Mouse (Mus musculus) layer of hippocampus, adult 11-12 months (tissue): ENCODE measurements around the gene Art4.

Experiments
- DNase-seq: peaks from one replicate; pipeline ENCODE4 v3.0.0; 2022; ENCODE audit warnings: low spot score

Art4 gene

DNA sequence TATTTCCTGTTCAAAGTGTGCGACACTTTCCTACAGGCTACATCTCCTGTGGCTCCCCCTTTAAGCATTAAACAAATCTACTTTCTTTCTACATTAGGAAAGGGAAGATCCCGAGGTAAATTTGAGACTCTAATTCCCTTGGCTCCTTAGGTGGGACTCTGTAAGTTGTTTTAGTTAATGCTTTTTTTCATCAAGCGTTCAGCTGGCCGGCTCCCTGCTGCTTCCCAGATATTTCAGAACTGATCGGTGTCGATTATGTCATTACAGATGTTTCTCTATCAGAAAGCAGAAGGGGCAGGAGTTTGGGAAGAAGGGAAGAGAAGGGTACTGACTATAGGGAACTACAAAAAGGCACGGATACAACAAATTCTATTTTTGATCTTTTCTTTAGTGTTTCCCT lies 30.4 kb downstream of the Art4 start:
- no peak for DNase-seq

- DNase-seq, result no peak
Observed at GRCm38 (mm10) chr6:136824987-136825386, 32.5 kb downstream of the Art4 start.

GRCm38 (mm10) chr6:136821086-136821485 lies 36.4 kb downstream of the Art4 start:
- no peak for DNase-seq

DNA sequence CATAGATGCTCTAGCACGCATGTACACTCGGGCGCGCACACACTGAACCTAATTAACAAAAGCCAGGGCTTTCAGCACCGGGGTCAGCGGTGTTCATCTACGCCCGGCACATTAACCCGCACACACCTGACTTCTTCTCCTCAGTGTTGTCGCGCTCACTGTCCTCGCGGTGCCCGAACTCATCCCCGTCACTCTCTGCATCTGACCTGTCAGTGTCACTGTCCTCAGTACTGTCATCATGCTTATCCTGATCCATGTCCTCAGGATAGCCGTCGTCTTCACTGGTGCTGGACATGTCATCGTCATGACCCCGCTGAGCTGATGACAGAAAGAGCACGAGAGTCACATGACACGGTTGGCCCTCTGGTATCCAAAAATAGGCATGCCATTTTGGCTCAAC lies 37.2 kb downstream of the Art4 start:
- DNase-seq, result no peak

- peak; percentile 89 for DNase-seq
Observed at GRCm38 (mm10) chr6:136817549-136817948, 40.0 kb downstream of the Art4 start.

- no peak for DNase-seq
Observed at GRCm38 (mm10) chr6:136816826-136817225, 40.7 kb downstream of the Art4 start.

- no peak for DNase-seq
Observed at GRCm38 (mm10) chr6:136815381-136815780, 42.2 kb downstream of the Art4 start.

- no peak for DNase-seq
Observed at GRCm38 (mm10) chr6:136813117-136813516, 44.4 kb downstream of the Art4 start.

DNA sequence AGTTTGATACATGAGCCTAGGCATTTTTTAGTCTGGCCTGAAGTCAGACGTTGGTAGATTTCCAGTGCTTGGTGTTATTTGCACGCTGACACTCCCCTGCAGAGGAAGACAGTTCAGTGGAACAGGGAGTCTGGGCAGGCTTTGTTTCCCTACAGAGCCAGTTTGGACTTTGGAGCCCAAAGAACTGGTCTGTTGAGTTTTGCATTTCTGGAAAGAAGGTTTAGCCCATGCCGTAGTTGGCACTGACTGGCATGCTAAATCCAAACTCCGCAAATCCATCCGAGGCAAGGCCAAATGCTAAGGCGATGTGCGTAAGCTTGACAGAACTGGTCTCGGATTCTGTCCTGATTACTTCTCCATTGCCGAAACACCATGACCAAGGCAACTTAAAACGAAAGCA lies 46.3 kb downstream of the Art4 start:
- no peak for DNase-seq

DNA sequence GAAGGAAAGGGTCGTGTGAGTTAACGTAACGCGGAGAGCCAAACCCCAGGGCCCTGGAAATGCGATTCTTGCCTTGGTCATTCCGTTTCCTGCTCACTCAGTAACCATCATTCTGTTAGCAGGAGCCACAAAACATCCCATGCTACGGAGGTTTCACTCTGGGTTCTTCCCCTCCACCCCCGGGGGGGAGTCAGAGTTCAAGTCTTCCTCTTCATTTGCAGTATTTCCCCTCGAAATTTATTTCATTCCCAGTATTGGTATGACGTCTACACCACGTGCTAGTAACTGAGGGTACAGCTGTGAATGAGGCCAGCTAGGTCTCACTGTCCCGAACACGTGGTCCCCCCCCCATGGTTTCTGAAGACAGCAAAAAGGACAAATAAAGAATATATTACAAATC lies 47.9 kb downstream of the Art4 start:
- no peak for DNase-seq

DNA sequence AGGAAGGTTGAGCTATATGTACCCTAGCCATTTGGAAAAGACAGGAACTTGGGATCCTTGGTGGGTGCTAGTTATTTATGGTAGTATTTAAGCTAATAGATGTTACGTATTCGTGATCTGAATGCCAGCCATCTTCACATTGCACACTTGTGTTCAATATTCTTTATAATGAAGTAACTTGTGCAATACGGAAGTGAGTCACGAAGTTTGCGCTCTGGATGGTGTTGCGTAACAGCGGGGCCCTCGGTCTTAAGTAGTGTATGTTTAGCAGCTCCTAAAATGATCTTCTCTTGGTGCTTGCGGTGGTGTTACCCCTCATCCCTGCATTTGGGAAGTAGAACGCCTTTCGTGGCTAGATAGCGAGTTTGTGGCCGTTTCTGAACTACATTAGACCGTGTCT lies 48.5 kb downstream of the Art4 start:
- no peak for DNase-seq

DNA sequence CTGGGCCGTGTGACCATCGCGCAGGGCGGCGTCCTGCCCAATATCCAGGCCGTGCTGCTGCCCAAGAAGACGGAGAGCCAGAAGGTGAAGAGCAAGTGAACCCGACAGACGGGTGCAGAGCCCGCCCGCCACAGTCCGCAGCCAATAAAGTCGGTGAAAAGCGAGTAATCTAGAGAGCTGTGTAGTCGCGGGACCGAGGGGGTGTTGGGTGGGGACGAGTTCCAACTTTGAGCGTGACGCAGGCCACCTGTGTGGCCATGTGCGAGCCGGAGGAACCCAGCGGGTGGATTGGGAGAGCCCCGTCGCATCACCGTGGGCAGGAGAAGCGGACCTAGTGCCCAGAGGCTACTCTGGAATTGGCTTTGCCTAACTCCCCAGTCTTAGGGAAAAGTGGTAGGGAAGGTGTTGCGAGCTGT lies 48.9 kb downstream of the Art4 start:
- DNase-seq, result peak; percentile 55

GRCm38 (mm10) chr6:136808014-136808417 lies 49.5 kb downstream of the Art4 start, which contains the start of gene H2afj:
Gene H2afj (plus strand): TSS chr6:136808244.
- DNase-seq, result peak; percentile 99

DNA sequence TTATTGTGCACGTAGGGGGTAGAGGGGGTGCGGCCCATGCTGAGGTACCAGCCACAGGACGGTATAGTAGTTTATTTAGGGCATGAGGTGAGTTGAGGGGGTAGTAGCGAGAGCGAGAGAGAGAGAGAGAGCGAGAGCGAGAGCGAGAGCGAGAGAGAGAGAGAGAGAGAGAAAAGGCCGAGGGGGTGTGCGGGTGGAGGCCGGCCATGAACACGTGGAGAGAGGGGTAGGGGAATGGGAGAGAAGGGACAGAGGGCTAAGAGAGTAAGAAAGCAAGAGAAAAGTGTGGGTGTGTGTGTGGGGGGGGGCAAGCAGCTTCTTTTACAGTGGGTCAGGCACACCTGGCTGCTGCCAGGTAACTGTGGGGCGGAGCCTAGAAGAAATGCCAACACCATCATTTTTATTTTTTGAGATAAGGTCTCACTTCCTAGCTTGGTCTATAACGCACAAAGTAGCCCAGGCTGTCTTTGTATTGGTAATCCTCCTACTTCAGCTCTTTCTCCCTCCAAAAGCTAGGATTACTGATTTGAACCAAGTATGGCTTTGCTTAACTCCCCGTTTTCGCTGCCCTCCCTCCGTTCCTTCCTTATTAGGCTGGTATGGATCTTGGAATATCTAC lies 50.0 kb downstream of the Art4 start:
- DNase-seq, result no peak

DNA sequence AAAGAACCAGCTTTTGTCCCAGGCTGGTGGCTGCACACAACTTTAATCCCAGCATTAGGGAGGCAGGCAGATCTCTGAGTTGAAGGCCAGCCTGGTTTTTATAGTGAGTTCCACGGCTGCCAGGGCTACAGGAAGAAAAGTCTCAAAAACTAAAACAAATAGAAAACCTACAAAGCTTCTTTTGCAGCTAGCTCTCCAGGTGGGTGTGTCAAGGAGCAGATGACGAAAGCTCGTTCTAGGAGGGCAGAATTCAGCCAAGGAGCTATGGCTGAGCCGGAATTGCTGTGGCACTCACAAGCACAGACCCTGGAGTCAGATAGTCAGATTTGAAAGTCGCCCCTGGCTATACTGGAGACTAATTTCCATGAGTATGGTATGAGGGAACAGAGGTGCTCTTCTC lies 50.7 kb downstream of the Art4 start:
- no peak for DNase-seq

DNA sequence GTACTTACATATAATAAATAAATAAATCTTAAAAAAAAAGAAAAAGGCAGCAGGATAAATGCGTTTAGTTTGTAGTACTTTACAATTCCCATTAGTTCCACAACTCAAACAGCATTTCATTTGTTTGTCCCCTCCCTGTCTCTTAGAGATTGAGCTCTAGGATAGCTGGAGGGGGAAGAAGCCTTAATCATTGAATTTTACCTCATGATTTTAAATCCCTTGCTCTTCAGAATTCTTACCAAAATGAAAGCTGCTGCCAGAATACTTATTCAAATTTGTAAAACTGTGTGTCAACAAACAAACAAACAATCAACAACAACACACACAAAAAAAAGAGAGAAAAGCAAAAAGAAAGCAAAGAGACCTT lies 52.1 kb downstream of the Art4 start:
- no peak for DNase-seq

GRCm38 (mm10) chr6:136804705-136805408 lies 52.7 kb downstream of the Art4 start:
- no peak for DNase-seq

DNA sequence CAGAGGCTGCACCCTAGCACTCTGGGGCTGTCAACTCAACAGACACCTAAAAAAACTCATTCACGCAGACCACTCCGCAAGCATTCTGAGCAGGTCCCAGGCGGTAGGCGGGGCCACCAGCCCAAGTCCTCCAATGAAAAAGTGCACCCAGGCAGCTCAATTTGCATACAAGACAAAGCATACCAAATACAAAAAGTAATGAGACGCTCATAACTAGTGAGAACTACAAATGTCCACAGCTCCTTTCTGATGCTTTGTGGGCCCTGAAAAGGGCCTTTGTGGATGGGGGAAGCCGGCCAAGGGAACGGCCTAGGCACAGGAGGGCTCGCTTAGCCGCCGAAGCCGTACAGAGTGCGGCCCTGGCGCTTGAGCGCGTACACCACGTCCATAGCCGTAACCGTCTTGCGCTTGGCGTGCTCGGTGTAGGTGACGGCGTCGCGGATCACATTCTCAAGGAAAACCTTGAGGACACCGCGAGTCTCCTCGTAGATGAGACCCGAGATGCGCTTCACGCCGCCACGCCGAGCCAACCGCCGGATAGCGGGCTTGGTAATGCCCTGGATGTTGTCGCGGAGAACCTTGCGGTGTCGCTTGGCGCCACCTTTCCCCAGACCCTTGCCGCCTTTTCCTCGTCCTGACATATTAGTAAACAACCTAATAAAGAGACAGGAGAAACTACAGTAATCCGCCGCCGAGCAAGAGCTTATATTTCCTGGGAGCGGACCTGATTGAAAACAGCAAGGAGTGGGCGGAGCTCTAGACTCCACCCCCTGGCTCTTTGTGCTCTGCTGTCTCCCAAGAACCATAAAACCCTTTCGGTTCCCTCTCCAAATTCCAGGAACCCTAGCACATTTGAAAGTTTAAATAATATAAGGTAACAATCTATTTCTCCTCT lies 53.5 kb downstream of the Art4 start, which contains the start of gene Hist4h4:
Gene Hist4h4, minus strand, starts transcription at position 677 of the 895 bp plus-strand sequence.
- DNase-seq, result peak; percentile 98

- DNase-seq, result no peak
Observed at GRCm38 (mm10) chr6:136803093-136803738, 54.3 kb downstream of the Art4 start.

DNA sequence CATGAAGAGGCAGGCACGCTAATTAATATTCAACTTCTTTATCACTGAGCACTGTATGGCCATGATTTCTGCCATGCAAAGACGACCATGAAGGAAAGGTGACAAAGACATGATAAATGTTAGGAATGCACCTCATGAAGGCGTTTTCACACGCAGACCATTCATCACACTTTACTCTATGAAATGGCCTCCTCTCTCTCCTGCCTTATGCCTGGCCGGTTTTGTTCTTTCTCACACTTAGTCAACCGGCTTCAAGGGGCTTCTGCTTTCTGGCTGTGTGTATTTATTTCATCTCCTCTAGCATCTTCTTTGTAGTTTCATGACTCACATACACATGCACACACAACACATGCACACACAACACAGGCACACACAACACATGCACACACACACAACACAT lies 56.3 kb downstream of the Art4 start:
- no peak for DNase-seq

GRCm38 (mm10) chr6:136800710-136801109 lies 56.8 kb downstream of the Art4 start:
- DNase-seq, result no peak
